Mouse (Mus musculus): ENCODE measurements around the gene Hivep3. TPM values are rescaled to one million over a fixed set of nuclear protein-coding genes. Genes with fewer than 3 reads are reported as not detected.

Hivep3 gene
- polyA plus RNA-seq, 1 experiment from 2014 or later: 9.7 TPM

- 90% methylated on average over 7 of the region's 7 CpGs for WGBS (ENCODE audit: missing documents)
- Histone ChIP-seq H3K79me2 (ENCODE audit: inconsistent target) (no peaks in the 10 kb centered on the region), H3K36me3 (ENCODE audit: inconsistent target) (no peaks in the 10 kb centered on the region), H3K27ac (no peak overlapping the region), H3K4me3 (ENCODE audit: inconsistent target) (no peak overlapping the region)
These were observed 83.2 kb downstream of the Hivep3 start for GRCm38 (mm10) chr4:119816620-119817356.

GRCm38 (mm10) chr4:119825956-119826355, 92.4 kb downstream of the Hivep3 start:
- Histone ChIP-seq H3K79me2 (ENCODE audit: inconsistent target) (no peaks in the 10 kb centered on the region), H3K4me3 (ENCODE audit: inconsistent target) (no peak overlapping the region), H3K36me3 (ENCODE audit: inconsistent target) (no peaks in the 10 kb centered on the region), H3K27ac (no peak overlapping the region)
- WGBS (ENCODE audit: missing documents): 89% methylated on average over 3 of the region's 3 CpGs

- no peaks in the 10 kb centered on the region for H3K79me2 ChIP-seq (ENCODE audit: inconsistent target)
- 15% methylated on average over 3 of the region's 3 CpGs for WGBS (ENCODE audit: missing documents)
- H3K4me3 ChIP-seq (ENCODE audit: inconsistent target): no peak overlapping the region
- H3K36me3 ChIP-seq (ENCODE audit: inconsistent target): no peaks in the 10 kb centered on the region
- H3K27ac ChIP-seq: no peak overlapping the region
These were observed 94.8 kb downstream of the Hivep3 start for GRCm38 (mm10) chr4:119828386-119828785.

- H3K36me3 ChIP-seq (ENCODE audit: inconsistent target): no peaks in the 10 kb centered on the region
- no peak overlapping the region for H3K27ac ChIP-seq
- H3K79me2 ChIP-seq (ENCODE audit: inconsistent target): no peaks in the 10 kb centered on the region
- H3K4me3 ChIP-seq (ENCODE audit: inconsistent target): no peak overlapping the region
- 87% methylated on average over 4 of the region's 4 CpGs for WGBS (ENCODE audit: missing documents)
These were observed 95.4 kb downstream of the Hivep3 start for GRCm38 (mm10) chr4:119828996-119829395.

- 78% methylated on average over 9 of the region's 9 CpGs for WGBS (ENCODE audit: missing documents)
- Histone ChIP-seq H3K36me3 (ENCODE audit: inconsistent target) (no peaks in the 10 kb centered on the region), H3K79me2 (ENCODE audit: inconsistent target) (no peaks in the 10 kb centered on the region), H3K4me3 (ENCODE audit: inconsistent target) (no peak overlapping the region), H3K27ac (no peak overlapping the region)
These were observed 99.7 kb downstream of the Hivep3 start for GRCm38 (mm10) chr4:119833333-119833732.

- Histone ChIP-seq H3K79me2 (ENCODE audit: inconsistent target) (no peaks in the 10 kb centered on the region), H3K36me3 (ENCODE audit: inconsistent target) (no peaks in the 10 kb centered on the region)
These were observed 100.3 kb downstream of the Hivep3 start for GRCm38 (mm10) chr4:119833884-119834283.

GRCm38 (mm10) chr4:119836181-119836580, 102.6 kb downstream of the Hivep3 start:
- WGBS (ENCODE audit: missing documents): 93% methylated on average over 3 of the region's 3 CpGs
- Histone ChIP-seq H3K27ac (no peak overlapping the region), H3K36me3 (ENCODE audit: inconsistent target) (no peaks in the 10 kb centered on the region), H3K79me2 (ENCODE audit: inconsistent target) (no peaks in the 10 kb centered on the region), H3K4me3 (ENCODE audit: inconsistent target) (no peak overlapping the region)

More at GRCm38 (mm10) chr4:119833884-119834283, 100.3 kb downstream of the Hivep3 start:
- no peak overlapping the region for H3K27ac ChIP-seq
- 59% methylated on average over 5 of the region's 5 CpGs for WGBS (ENCODE audit: missing documents)
- no peak overlapping the region for H3K4me3 ChIP-seq (ENCODE audit: inconsistent target)

GRCm38 (mm10) chr4:119837505-119838065, 104.0 kb downstream of the Hivep3 start:
- no peaks in the 10 kb centered on the region for H3K36me3 ChIP-seq (ENCODE audit: inconsistent target)
- H3K79me2 ChIP-seq (ENCODE audit: inconsistent target): no peaks in the 10 kb centered on the region
- H3K4me3 ChIP-seq (ENCODE audit: inconsistent target): no peak overlapping the region
- 100% methylated on average over 1 of the region's 1 CpGs for WGBS (ENCODE audit: missing documents)
- no peak overlapping the region for H3K27ac ChIP-seq

GRCm38 (mm10) chr4:119838308-119838707, 104.7 kb downstream of the Hivep3 start:
- no peaks in the 10 kb centered on the region for H3K79me2 ChIP-seq (ENCODE audit: inconsistent target)
- no peak overlapping the region for H3K27ac ChIP-seq
- no peaks in the 10 kb centered on the region for H3K36me3 ChIP-seq (ENCODE audit: inconsistent target)
- 85% methylated on average over 2 of the region's 2 CpGs for WGBS (ENCODE audit: missing documents)
- H3K4me3 ChIP-seq (ENCODE audit: inconsistent target): no peak overlapping the region

GRCm38 (mm10) chr4:119843294-119843693, 109.7 kb downstream of the Hivep3 start:
- Histone ChIP-seq H3K79me2 (ENCODE audit: inconsistent target) (no peaks in the 10 kb centered on the region), H3K36me3 (ENCODE audit: inconsistent target) (no peaks in the 10 kb centered on the region), H3K27ac (no peak overlapping the region), H3K4me3 (ENCODE audit: inconsistent target) (no peak overlapping the region)
- WGBS (ENCODE audit: missing documents): 43% methylated on average over 3 of the region's 3 CpGs

- WGBS (ENCODE audit: missing documents): 58% methylated on average over 3 of the region's 3 CpGs
- no peak overlapping the region for H3K27ac ChIP-seq
- H3K36me3 ChIP-seq (ENCODE audit: inconsistent target): no peaks in the 10 kb centered on the region
- no peaks in the 10 kb centered on the region for H3K79me2 ChIP-seq (ENCODE audit: inconsistent target)
- no peak overlapping the region for H3K4me3 ChIP-seq (ENCODE audit: inconsistent target)
These were observed 110.7 kb downstream of the Hivep3 start for GRCm38 (mm10) chr4:119844267-119844666.

GRCm38 (mm10) chr4:119845596-119846161, 112.1 kb downstream of the Hivep3 start:
- Histone ChIP-seq H3K4me3 (ENCODE audit: inconsistent target) (no peak overlapping the region), H3K79me2 (ENCODE audit: inconsistent target) (no peaks in the 10 kb centered on the region), H3K27ac (no peak overlapping the region), H3K36me3 (ENCODE audit: inconsistent target) (no peaks in the 10 kb centered on the region)
- 80% methylated on average over 3 of the region's 3 CpGs for WGBS (ENCODE audit: missing documents)

- Histone ChIP-seq H3K27ac (no peak overlapping the region), H3K79me2 (ENCODE audit: inconsistent target) (no peaks in the 10 kb centered on the region), H3K4me3 (ENCODE audit: inconsistent target) (no peak overlapping the region), H3K36me3 (ENCODE audit: inconsistent target) (no peaks in the 10 kb centered on the region)
- WGBS (ENCODE audit: missing documents): 89% methylated on average over 8 of the region's 8 CpGs
These were observed 118.9 kb downstream of the Hivep3 start for GRCm38 (mm10) chr4:119852483-119852882.

GRCm38 (mm10) chr4:119854307-119855144, 120.9 kb downstream of the Hivep3 start:
- Histone ChIP-seq H3K79me2 (ENCODE audit: inconsistent target) (no peaks in the 10 kb centered on the region), H3K36me3 (ENCODE audit: inconsistent target) (no peaks in the 10 kb centered on the region), H3K27ac (no peak overlapping the region), H3K4me3 (ENCODE audit: inconsistent target) (no peak overlapping the region)
- 94% methylated on average over 9 of the region's 9 CpGs for WGBS (ENCODE audit: missing documents)

Measured in macrophage (primary cell).